Mouse (Mus musculus): ENCODE data around the gene Axin2. TPM values are rescaled to one million over a fixed set of nuclear protein-coding genes. Genes with fewer than 3 reads are reported as not detected.
A peak's percentile ranks its signal among the peaks of the same experiment; 100 is the strongest.

The Axin2 gene
- total and polyA plus RNA-seq, 3 experiments: 14.2 to 29.9 (median 16.6) TPM

DNA sequence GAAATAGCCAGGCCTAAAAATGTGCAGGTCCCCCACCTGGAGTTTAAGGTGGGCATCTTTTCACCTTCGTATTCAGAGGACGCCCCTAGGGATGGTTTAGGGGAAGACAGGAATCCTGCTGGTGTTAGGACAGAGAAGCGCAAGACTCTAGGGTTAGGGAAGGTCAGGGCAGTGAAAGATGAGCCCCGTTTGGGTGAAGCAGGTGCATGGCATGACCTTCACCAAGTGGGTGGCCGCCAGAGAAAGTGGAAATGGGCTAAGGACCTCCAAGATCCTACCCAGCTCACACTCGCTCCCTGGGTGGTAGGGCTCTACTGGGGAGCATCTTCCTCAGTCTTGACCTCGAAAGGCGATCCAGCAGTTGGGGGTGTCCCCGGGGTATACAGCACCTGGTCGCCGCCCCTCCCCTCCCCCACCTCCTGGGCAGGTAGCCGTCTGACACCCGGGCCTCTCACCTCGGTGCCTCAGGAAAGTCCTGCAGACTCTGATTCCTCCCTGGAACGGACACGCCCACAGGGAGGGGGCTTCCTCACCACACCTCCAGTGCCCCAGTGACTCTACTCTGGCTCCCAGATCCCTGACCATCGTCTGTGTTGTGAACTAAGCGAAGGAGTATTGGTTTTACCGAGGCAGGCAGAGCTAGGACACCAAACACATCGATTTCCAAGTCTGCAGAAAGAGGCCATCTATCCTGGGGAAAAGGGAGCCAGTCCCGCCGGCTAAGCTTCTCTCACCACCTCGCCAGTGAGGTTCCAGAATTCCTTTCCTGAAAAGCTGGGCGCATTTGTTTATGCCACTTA, 10.6 kb upstream of the Axin2 start:
- no peak overlapping the region for H3K4me3 ChIP-seq (replicated peaks in 1 of 3; ENCODE audit: low read depth in 2 of 3, low read length in 2 of 3, poor library complexity in 1 of 3)
- dilution Hi-C loops (cut with MboI; ENCODE audit: extremely low pct_ligation_motif_present, extremely low pct_unique_long_range_greater_than_20kb, low sequenced_read_pairs) (no loop called here), in situ Hi-C loops (cut with MboI; ENCODE audit: low pct_ligation_motif_present, low pct_unique_long_range_greater_than_20kb, low sequenced_read_pairs) (no loop called here)
- no peak for DNase-seq (ENCODE audit: extremely low read depth)
- H3K79me2 ChIP-seq (replicated peaks; ENCODE audit: control insufficient read depth, extremely low read depth, insufficient read depth, poor library complexity, severe bottlenecking): no peaks in the 10 kb centered on the region
- no peaks in the 10 kb centered on the region for H3K27me3 ChIP-seq (replicated peaks)
- peak overlapping the region; percentile 31; the same call in 1 of the 2 replicates for H3K4me2 ChIP-seq (ENCODE audit: insufficient read depth, low read depth, poor library complexity, severe bottlenecking)
- TF ChIP-seq ZMIZ1 (IDR thresholded peaks at IDR 0.05; ENCODE audit: low read depth, low read length) (no peak), USF1 (IDR thresholded peaks at IDR 0.05; ENCODE audit: low read depth, low read length) (no peak), IRF4 (IDR thresholded peaks at IDR 0.05; ENCODE audit: low read depth, low read length) (no peak), USF2 (conservative IDR thresholded peaks at IDR 0.05; ENCODE audit: low read depth, low read length) (no peak), TBP (conservative IDR thresholded peaks at IDR 0.05; ENCODE audit: low read depth, low read length) (no peak), SIN3A (IDR thresholded peaks at IDR 0.05; ENCODE audit: low read length) (no peak), BHLHE40 (IDR thresholded peaks at IDR 0.05; ENCODE audit: low read depth, low read length) (no peak), JUND (conservative IDR thresholded peaks at IDR 0.05; ENCODE audit: low read depth, low read length) (no peak), NELFE (IDR thresholded peaks at IDR 0.05; ENCODE audit: low read depth, low read length) (no peak), RCOR1 (conservative IDR thresholded peaks at IDR 0.05; ENCODE audit: low read depth, low read length) (no peak), JUN (IDR thresholded peaks at IDR 0.05; ENCODE audit: insufficient read depth, low read depth, low read length) (no peak), MXI1 (IDR thresholded peaks at IDR 0.05; ENCODE audit: low read depth, low read length) (no peak), ZKSCAN1 (IDR thresholded peaks at IDR 0.05; ENCODE audit: borderline replicate concordance, low read depth, low read length) (no peak), CHD1 (IDR thresholded peaks at IDR 0.05; ENCODE audit: low read depth, low read length) (no peak), POLR2AphosphoS2 (IDR thresholded peaks at IDR 0.05; ENCODE audit: low read depth, low read length) (no peak), PAX5 (IDR thresholded peaks at IDR 0.05; ENCODE audit: low read length) (no peak), ZC3H11A (IDR thresholded peaks at IDR 0.05; ENCODE audit: low read depth, low read length) (no peak)
- no peak overlapping the region for H3K27ac ChIP-seq (ENCODE audit: insufficient read depth, low read depth)
- H3K9ac ChIP-seq (ENCODE audit: insufficient read depth, low read depth): no peak overlapping the region
- no peaks in the 10 kb centered on the region for H3K36me3 ChIP-seq (replicated peaks in 1 of 2; ENCODE audit: control insufficient read depth in 1 of 2, insufficient read depth in 1 of 2, low read length in 1 of 2)
- H3K4me1 ChIP-seq (ENCODE audit: control insufficient read depth in 1 of 2, insufficient read depth in 2 of 2): peaks cover 10 to 38% of the 10 kb centered on the region in 2 experiments
- peaks cover 18% of the 10 kb centered on the region for H3K9me3 ChIP-seq (replicated peaks; ENCODE audit: low read length)

DNA sequence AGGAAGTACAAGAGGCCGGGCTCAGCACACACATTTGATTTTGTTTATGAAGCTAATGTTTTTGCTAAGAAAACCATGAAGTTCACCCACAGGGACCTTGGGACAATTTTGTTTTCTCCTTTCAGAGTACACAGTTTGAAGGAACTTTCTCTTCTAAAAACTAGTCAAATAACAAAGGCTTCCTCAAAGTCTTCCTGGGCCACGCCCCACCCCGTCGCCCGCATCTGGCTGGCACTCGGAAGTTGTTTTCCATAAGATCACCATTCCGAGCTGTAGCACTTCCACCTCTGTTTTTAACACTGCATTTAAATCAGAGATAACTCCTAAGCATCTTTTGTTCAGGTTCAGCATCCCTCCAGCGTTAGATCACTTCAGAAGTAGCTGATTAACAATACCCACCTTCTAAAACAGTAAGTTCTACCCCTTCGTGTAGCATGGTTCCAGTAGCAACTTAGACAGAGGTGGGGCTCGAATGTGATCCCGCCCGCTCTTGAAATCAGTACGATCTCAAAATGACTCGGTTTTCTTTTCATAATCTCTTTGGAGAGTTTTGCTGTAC, 9.7 kb upstream of the Axin2 start:
- no peak for DNase-seq (ENCODE audit: extremely low read depth)
- Histone ChIP-seq H3K4me3 (replicated peaks in 1 of 3; ENCODE audit: low read depth in 2 of 3, low read length in 2 of 3, poor library complexity in 1 of 3) (no peak overlapping the region), H3K9me3 (replicated peaks; ENCODE audit: low read length) (peaks cover 25% of the 10 kb centered on the region), H3K36me3 (replicated peaks in 1 of 2; ENCODE audit: control insufficient read depth in 1 of 2, insufficient read depth in 1 of 2, low read length in 1 of 2) (no peaks in the 10 kb centered on the region), H3K4me1 (ENCODE audit: control insufficient read depth in 1 of 2, insufficient read depth in 2 of 2) (peaks cover 10 to 36% of the 10 kb centered on the region in 2 experiments), H3K79me2 (replicated peaks; ENCODE audit: control insufficient read depth, extremely low read depth, insufficient read depth, poor library complexity, severe bottlenecking) (no peaks in the 10 kb centered on the region), H3K27me3 (replicated peaks) (no peaks in the 10 kb centered on the region), H3K27ac (ENCODE audit: insufficient read depth, low read depth) (no peak overlapping the region), H3K9ac (ENCODE audit: insufficient read depth, low read depth) (no peak overlapping the region), H3K4me2 (ENCODE audit: insufficient read depth, low read depth, poor library complexity, severe bottlenecking) (peak overlapping the region; percentile 24; the same call in 1 of the 2 replicates)
- dilution Hi-C loops (cut with MboI; ENCODE audit: extremely low pct_ligation_motif_present, extremely low pct_unique_long_range_greater_than_20kb, low sequenced_read_pairs): no loop called here
- TF ChIP-seq GABPA (IDR thresholded peaks at IDR 0.05; ENCODE audit: insufficient replicate concordance, low read depth, low read length): no peak
- TF ChIP-seq ELF1 (IDR thresholded peaks at IDR 0.05; ENCODE audit: low read depth, low read length): 0 out of 2 replicates have a peak, but pooled peaks have one; percentile 7
- TF ChIP-seq MXI1 (IDR thresholded peaks at IDR 0.05; ENCODE audit: low read depth, low read length): no peak
- in situ Hi-C loops (cut with MboI; ENCODE audit: low pct_ligation_motif_present, low pct_unique_long_range_greater_than_20kb, low sequenced_read_pairs): no loop called here
